Mouse (Mus musculus): ENCODE measurements around the gene Irak1.

Irak1 gene

GRCm38 (mm10) chrX:74023188-74024049, at the start of gene Irak1:
Irak1 (minus strand) TSS chrX:74023918.
- peak; percentile 82 for ATAC-seq (ENCODE audit: low TSS enrichment)

GRCm38 (mm10) chrX:74070794-74071193, 47.1 kb upstream of the Irak1 start:
- no peak for ATAC-seq (ENCODE audit: low TSS enrichment)

- peak; percentile 38; the same call in 1 of the 2 replicates for ATAC-seq (ENCODE audit: low TSS enrichment)
These were observed 44.2 kb upstream of the Irak1 start for GRCm38 (mm10) chrX:74067891-74068290.

GRCm38 (mm10) chrX:74045107-74045506, 21.4 kb upstream of the Irak1 start:
- no peak for ATAC-seq (ENCODE audit: low TSS enrichment)

GRCm38 (mm10) chrX:74037702-74038375, 14.1 kb upstream of the Irak1 start:
- ATAC-seq (ENCODE audit: low TSS enrichment) = no peak

GRCm38 (mm10) chrX:74030000-74030399, 6.3 kb upstream of the Irak1 start:
- ATAC-seq (ENCODE audit: low TSS enrichment) = no peak

- no peak for ATAC-seq (ENCODE audit: low TSS enrichment)
These were observed 927 bp downstream of the Irak1 start for GRCm38 (mm10) chrX:74022795-74023187.

- ATAC-seq (ENCODE audit: low TSS enrichment) = no peak
These were observed 9.1 kb downstream of the Irak1 start for GRCm38 (mm10) chrX:74014597-74014996.

GRCm38 (mm10) chrX:74008063-74008462, 15.7 kb downstream of the Irak1 start:
- no peak for ATAC-seq (ENCODE audit: low TSS enrichment)

- ATAC-seq (ENCODE audit: low TSS enrichment) = no peak
These were observed 17.3 kb downstream of the Irak1 start for GRCm38 (mm10) chrX:74006401-74006800.

- no peak for ATAC-seq (ENCODE audit: low TSS enrichment)
These were observed 20.1 kb downstream of the Irak1 start for GRCm38 (mm10) chrX:74003644-74004043.

- ATAC-seq (ENCODE audit: low TSS enrichment) = no peak
These were observed 22.7 kb downstream of the Irak1 start for GRCm38 (mm10) chrX:74001024-74001423.

- ATAC-seq (ENCODE audit: low TSS enrichment) = peak; percentile 89
These were observed 24.5 kb downstream of the Irak1 start for GRCm38 (mm10) chrX:73998911-73999869.

GRCm38 (mm10) chrX:73977783-73978182, 45.9 kb downstream of the Irak1 start:
- ATAC-seq (ENCODE audit: low TSS enrichment) = no peak

- ATAC-seq (ENCODE audit: low TSS enrichment) = no peak
These were observed 47.4 kb downstream of the Irak1 start for GRCm38 (mm10) chrX:73976283-73976682.

GRCm38 (mm10) chrX:73972774-73973173, 50.9 kb downstream of the Irak1 start:
- ATAC-seq (ENCODE audit: low TSS enrichment) = no peak

- ATAC-seq (ENCODE audit: low TSS enrichment) = no peak
These were observed 52.9 kb downstream of the Irak1 start for GRCm38 (mm10) chrX:73970781-73971180.

- ATAC-seq (ENCODE audit: low TSS enrichment) = no peak
These were observed 54.0 kb downstream of the Irak1 start for GRCm38 (mm10) chrX:73969729-73970128.

GRCm38 (mm10) chrX:73969167-73969566, 54.6 kb downstream of the Irak1 start:
- no peak for ATAC-seq (ENCODE audit: low TSS enrichment)

GRCm38 (mm10) chrX:73967177-73968075, 56.3 kb downstream of the Irak1 start:
- ATAC-seq (ENCODE audit: low TSS enrichment) = peak; percentile 79

Data from frontal cortex, adult (tissue).